Mouse (Mus musculus) embryonic facial prominence, embryonic 15.5 days (tissue): Measurements from ENCODE around the gene Map3k1. TPM values are rescaled to one million over a fixed set of nuclear protein-coding genes. Genes with fewer than 3 reads are reported as not detected.
"Not testable (repeated sequence)": the region's sequence is repeated elsewhere in the genome, so short reads cannot be mapped to it uniquely, and the experiment has no call there.

ENCODE experiments used
- ATAC-seq: fragments of 200-750 bp; cut with Nextera tagmentation; 2 replicates; pipeline ENCODE4 v1.8.0; 2017; ENCODE audit warnings: low read depth, moderate TSS enrichment; ENCODE audit not compliant: insufficient number of reproducible peaks, low FRiP score, low TSS enrichment
- H3K27ac ChIP-seq: fragments of 300-500 bp; sonication (generic); replicated peaks from 2 replicates; pipeline ENCODE4 v1.5.1; 2015; ENCODE audit warnings: mild to moderate bottlenecking, inconsistent platforms
- H3K27me3 ChIP-seq: fragments of 300-500 bp; sonication (generic); 2 replicates; pipeline ENCODE4 v1.6.1; 2015; ENCODE audit warnings: inconsistent platforms
- H3K36me3 ChIP-seq: fragments of 300-500 bp; sonication (generic); 2 replicates; pipeline ENCODE4 v1.6.1; 2015; ENCODE audit warnings: mild to moderate bottlenecking, inconsistent platforms
- H3K4me1 ChIP-seq: fragments of 300-500 bp; sonication (generic); 2 replicates; pipeline ENCODE4 v1.6.1; 2015; ENCODE audit warnings: inconsistent platforms
- H3K4me2 ChIP-seq: fragments of 300-500 bp; sonication (generic); replicated peaks from 2 replicates; pipeline ENCODE4 v1.6.1; 2015; ENCODE audit warnings: mild to moderate bottlenecking, inconsistent platforms
- H3K4me3 ChIP-seq: fragments of 300-500 bp; sonication (generic); replicated peaks from 2 replicates; pipeline ENCODE4 v1.5.1; 2015; ENCODE audit warnings: mild to moderate bottlenecking, inconsistent platforms
- H3K9ac ChIP-seq: fragments of 300-500 bp; sonication (generic); 2 replicates; pipeline ENCODE4 v1.6.1; 2015; ENCODE audit warnings: inconsistent platforms
- H3K9me3 ChIP-seq: fragments of 300-500 bp; sonication (generic); replicated peaks from 2 replicates; pipeline ENCODE4 v1.6.1; 2016; ENCODE audit warnings: inconsistent platforms
- WGBS: fragments of 180-500 bp; shearing (Covaris S2); methylation state at CpG from one replicate; pipeline ENCODE4 v1.1.7; 2015; 5-methylcytosine and 5-hydroxymethylcytosine counted together
- polyA plus RNA-seq: library from polyadenylated mRNA; unstranded; fragments of >200 nt; fragmentation: Nextera tagmentation; extraction: Ambion mirVana; gene quantifications from 2 replicates; pipeline ENCODE4 v1.2.1, GENCODE M21; 2015

The Map3k1 gene
- polyA plus RNA-seq, 1 experiment from 2014 or later: 16.3 TPM

- H3K4me1 ChIP-seq: no peaks in the 10 kb centered on the region
- H3K36me3 ChIP-seq: no peaks in the 10 kb centered on the region
- H3K4me2 ChIP-seq: peak overlapping the region; percentile 77
- H3K9ac ChIP-seq: peak overlapping the region; percentile 42
- H3K27ac ChIP-seq: peak overlapping the region; percentile 89
- WGBS: under 1% methylated on average over 65 of the region's 65 CpGs
- 0 out of 2 replicates have a peak, but pooled peaks cover 4% of the 10 kb centered on the region for H3K9me3 ChIP-seq
- ATAC-seq: peak; percentile 99
- H3K27me3 ChIP-seq: no peaks in the 10 kb centered on the region
- peak overlapping the region; percentile 58 for H3K4me3 ChIP-seq
Observed at GRCm38 (mm10) chr13:111725165-111726077, 83.4 kb downstream of the Map3k1 start.

GRCm38 (mm10) chr13:111724811-111725164, 84.0 kb downstream of the Map3k1 start:
- Histone ChIP-seq H3K9me3 (0 out of 2 replicates have a peak, but pooled peaks cover 4% of the 10 kb centered on the region), H3K4me2 (peak overlapping the region; percentile 77), H3K27ac (peak overlapping the region; percentile 89), H3K27me3 (no peaks in the 10 kb centered on the region), H3K9ac (peak overlapping the region; percentile 47), H3K4me1 (no peaks in the 10 kb centered on the region), H3K36me3 (0 out of 2 replicates have a peak, but pooled peaks cover under 1% of the 10 kb centered on the region), H3K4me3 (peak overlapping the region; percentile 58)
- under 1% methylated on average over 18 of the region's 18 CpGs for WGBS
- ATAC-seq: no peak

DNA sequence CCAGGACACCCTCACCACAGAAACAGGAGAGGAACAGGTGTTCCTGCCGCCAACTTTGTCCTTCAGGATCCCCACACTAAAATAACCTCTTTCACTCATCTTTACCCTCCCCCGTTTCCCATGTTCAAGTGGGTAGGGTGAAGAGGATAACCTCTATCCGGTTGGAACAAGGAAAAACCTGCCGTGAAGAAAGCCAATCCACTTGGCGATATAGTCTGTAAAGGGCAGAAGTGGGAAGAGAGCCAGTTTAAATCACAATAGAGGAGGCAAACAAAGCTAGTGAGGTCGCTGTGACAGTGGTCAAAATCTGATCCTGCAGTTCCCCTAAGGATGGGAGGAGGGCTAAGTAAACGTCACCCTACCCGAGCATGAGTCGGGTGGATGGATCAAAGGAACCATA, 89.1 kb downstream of the Map3k1 start:
- Histone ChIP-seq H3K9me3 (no peaks in the 10 kb centered on the region), H3K4me3 (no peak overlapping the region), H3K27ac (no peak overlapping the region), H3K4me2 (no peak overlapping the region), H3K9ac (no peak overlapping the region), H3K27me3 (no peaks in the 10 kb centered on the region), H3K36me3 (peaks cover 33% of the 10 kb centered on the region), H3K4me1 (no peaks in the 10 kb centered on the region)
- no peak for ATAC-seq
- WGBS: 65% methylated on average over 9 of the region's 9 CpGs

DNA sequence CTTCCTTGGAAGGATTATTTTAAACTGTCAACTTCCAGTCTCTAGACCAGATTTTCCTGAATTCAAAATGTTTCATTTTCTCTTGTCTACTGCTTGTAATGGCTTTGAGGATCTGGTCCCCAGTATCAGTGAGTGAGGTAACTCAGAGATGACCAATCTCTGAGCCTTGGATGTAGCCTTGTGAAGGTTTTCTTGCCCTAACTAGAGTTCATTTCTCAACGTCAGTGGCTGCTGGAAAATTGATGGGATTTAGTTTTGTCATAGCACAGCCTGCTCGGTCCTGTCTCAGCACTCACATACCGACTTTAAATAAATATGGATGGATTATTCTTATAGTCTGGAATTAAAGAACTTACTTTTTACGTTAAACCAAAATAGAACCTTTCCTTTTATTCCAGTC, 98.3 kb downstream of the Map3k1 start:
- H3K9ac ChIP-seq: no peak overlapping the region
- peaks cover 91% of the 10 kb centered on the region for H3K36me3 ChIP-seq
- H3K4me1 ChIP-seq: no peaks in the 10 kb centered on the region
- no peak overlapping the region for H3K27ac ChIP-seq
- H3K4me3 ChIP-seq: no peak overlapping the region
- no peaks in the 10 kb centered on the region for H3K27me3 ChIP-seq
- H3K4me2 ChIP-seq: no peak overlapping the region
- ATAC-seq: no peak
- H3K9me3 ChIP-seq: no peaks in the 10 kb centered on the region
- 83% methylated on average over 4 of the region's 4 CpGs for WGBS

DNA sequence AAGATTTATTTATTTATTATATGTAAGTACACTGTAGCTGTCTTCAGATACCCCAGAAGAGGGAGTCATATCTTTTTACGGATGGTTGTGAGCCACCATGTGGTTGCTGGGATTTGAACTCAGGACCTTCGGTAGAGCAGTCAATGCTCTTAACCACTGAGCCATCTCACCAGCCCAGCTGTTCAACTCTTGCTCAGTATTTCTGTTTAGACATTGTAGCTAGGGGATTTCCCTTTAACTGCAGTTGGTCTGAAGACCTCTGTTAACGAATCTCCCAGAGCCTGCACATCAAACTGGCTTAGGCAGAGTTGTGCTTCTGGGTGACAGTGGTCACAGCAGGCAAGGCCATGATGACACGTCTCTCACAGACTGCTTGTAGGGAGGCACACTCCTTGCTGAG, 104.8 kb downstream of the Map3k1 start:
- H3K4me1 ChIP-seq, H3K27ac ChIP-seq, ATAC-seq, H3K4me2 ChIP-seq, H3K9me3 ChIP-seq, H3K9ac ChIP-seq, H3K4me3 ChIP-seq, H3K27me3 ChIP-seq: not testable (repeated sequence)
- H3K36me3 ChIP-seq: peaks cover 74% of the 10 kb centered on the region
- 90% methylated on average over 4 of the region's 4 CpGs for WGBS

- no peaks in the 10 kb centered on the region for H3K4me1 ChIP-seq
- no peaks in the 10 kb centered on the region for H3K27me3 ChIP-seq
- no peaks in the 10 kb centered on the region for H3K9me3 ChIP-seq
- H3K36me3 ChIP-seq: peaks cover 69% of the 10 kb centered on the region
- H3K4me3 ChIP-seq: no peak overlapping the region
- no peak overlapping the region for H3K27ac ChIP-seq
- 97% methylated on average over 10 of the region's 10 CpGs for WGBS
- no peak overlapping the region for H3K4me2 ChIP-seq
- H3K9ac ChIP-seq: no peak overlapping the region
- ATAC-seq: no peak
Observed at GRCm38 (mm10) chr13:111703396-111703795, 105.4 kb downstream of the Map3k1 start.

Other genes with a start within 250 kb of the Map3k1 start
- not detected in 2 replicates for gene Gm10198, start 216.2 kb downstream of the Map3k1 start, polyA plus RNA-seq
- 21.6 and 22.4 TPM in 2 replicates for gene Mier3, start 128.0 kb downstream of the Map3k1 start, polyA plus RNA-seq